Mouse (Mus musculus) central nervous system, embryonic 11.5 days (tissue): Measurements from ENCODE around the gene Ccdc57. TPM values are rescaled to one million over a fixed set of nuclear protein-coding genes. Genes with fewer than 3 reads are reported as not detected.

Experiments used
- polyA plus RNA-seq: library from polyadenylated mRNA; depleted of rRNA; stranded (reverse); fragments of >200 nt; gene quantifications from 2 replicates; pipeline ENCODE4 v1.2.3, GENCODE M21; 2012; rRNA removed

Gene Ccdc57
- 6.2 and 6.9 TPM in 2 replicates for polyA plus RNA-seq

DNA sequence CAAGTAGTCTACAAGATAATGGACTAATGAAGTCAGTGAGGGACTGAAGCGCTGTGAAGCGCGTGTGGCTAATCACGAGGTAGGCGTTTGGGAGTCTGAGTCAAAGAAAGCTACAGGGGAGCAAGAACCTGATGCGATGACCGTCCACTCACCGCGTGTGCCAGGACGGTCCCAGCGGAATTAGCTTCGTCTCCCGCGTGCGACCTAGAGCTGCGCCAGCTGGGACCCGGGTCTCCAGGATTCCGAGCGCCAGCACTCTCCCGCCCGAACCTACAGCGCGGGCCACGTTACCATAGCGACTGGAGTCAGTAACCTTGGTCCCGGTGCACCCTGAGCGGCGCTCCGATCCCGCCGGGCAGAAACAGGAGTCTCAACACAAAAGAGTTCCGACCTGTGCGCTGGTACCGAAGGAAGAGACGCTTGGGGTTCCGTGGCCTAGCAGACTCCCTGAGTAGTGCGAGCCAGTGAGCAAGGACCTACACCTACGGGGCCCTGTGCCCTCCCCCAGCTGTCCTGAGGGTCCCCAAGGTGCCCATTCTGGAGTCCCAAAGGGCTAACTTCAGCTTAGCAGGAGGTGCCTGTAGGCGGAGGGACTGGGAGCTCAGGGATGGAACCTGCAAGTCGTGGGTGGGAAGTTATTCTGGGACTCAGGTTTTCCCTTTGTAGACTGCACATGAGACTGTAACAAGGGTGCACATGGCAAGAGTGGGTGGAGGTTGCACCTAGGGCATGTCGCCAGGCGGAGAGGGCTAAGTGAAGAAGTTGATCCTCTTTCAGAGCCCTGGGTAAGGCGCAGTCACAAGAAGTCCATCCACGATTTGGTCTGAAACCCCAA lies at the start of gene Ccdc57:
Gene Ccdc57, minus strand, starts transcription at position 309 of the 835 bp plus-strand sequence.

GRCm38 (mm10) chr11:120948328-120948727 lies 15.7 kb upstream of the Ccdc57 start, which contains the start of gene Slc16a3:
Gene Slc16a3, plus strand, starts transcription at chr11:120948480.

DNA sequence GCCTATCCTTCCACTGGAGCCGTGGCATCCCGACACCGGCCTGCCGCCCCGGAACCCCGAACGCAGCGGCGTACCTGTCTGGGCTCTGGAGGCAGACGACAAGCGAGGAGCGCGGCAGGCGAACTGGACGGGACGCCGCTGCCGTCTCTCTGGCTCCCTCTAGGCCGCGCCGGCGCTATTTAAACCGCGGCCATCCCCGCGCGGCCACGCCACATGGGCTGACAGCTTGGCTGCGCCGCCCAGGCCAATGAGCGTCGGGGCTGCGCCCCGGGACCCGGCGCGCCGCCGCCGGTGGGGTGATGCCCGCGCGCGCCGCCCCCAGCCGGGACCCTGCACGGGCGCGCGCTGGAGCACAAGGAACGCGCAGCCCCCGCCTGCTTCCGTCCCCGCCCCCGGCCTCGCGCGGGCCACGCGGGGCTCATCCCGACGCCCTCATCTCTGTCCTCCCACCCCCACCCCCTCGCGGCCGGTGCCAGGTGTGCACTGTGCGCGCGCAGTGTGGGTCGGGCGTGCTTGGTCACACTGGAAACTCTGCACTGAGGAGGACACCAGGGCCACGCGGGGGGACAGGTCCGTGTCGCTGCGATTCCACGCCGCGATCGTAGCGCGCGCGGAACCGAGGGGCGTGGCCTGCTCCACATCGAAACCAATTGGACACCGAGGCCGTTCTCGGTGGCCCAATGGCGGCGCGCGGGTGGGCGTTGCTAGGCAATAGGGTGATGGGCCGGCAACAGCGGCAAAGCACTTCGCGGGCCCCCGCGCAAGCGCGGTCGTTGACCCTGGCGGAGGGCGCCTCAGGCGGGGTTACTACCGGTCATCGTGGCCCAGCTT lies 108.5 kb downstream of the Ccdc57 start, which contains the start of gene Fasn:
Gene Fasn, minus strand, starts transcription at position 592 of the 831 bp plus-strand sequence.

DNA sequence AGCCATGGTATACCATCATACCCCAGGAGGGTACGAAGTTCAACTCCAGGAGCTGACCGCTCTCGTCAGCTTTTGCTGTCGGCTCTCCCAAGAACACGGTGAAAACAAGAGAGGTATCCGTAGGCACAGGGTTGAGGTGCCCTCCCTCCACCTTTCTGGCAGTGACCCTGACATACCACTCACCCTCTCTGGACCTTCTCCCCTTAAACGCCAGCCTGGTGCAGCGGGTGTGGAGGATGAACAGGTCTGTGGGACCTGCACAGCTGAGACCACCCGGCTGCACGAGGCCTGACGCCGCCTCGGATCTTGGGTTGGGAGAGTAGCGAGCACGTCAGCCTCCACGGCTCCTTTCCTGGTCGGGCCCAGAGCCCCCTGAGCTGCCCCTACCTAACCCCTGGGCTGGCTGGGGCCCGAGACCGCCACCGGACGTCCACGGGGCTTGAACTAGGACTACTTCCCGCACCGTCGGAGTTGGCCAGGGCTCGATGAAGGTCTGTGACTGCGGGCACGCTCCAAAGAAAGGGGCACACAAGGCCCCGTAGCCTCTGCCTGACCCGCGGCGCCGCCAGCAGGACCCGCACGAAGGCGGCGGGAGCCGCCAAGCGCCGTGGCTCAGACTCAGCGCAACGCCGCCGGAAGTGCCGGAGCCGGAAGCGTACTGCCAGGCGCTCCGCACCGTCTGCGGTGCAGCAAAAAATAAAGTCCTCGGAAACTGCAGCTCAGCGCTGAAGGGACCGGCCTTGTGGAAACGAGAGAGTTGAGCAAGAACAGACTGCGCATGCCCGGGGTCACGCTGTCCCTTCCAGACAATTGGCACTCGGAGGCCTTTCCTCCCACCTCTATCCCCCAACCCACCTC lies 136.7 kb downstream of the Ccdc57 start, which contains the start of gene Dus1l:
Gene Dus1l, minus strand, starts transcription at position 648 of the 858 bp plus-strand sequence.

DNA sequence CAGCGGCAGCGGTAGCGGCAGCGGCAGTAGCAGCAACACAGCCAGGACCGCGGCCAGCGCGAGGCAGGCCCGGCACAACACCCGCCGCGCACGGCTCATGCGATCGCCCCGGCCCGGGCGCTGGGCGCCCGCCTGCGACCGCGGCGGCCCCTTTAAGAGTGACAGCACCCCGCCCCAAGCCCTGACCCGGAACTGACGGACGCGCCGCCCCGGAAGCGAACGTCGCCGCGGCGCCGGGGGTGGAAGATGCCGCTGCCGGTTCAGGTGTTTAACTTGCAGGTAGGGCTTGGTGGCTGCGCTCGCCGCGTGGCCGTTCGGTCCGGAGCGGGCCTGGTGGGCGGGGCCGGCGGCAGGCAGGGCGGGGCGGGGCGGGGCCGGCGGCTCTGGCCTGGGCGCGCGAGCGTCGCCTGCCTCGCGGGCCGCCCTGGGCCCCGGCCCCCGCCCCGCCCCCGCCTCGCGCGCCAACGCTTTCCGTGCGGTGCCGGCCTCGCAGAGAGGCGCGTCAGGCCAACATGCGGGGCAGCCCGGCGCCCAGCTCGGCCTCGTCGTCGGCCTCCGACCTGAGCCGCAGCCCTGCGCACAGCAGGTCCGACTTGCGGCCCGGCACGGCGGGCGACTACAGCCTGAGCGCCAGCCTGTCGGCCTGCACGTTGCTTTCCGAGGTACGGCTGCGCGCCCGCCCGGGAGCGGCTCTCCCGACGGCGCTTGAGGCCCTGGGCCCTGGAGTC lies 148.4 kb downstream of the Ccdc57 start, which contains the start of the genes Rfng and Gps1:
Gene Rfng, minus strand, starts transcription at position 144 of the 728 bp plus-strand sequence.
Gene Gps1, plus strand, starts transcription at position 209 of the 728 bp plus-strand sequence.

Other genes with a start within 250 kb of the Ccdc57 start
- 49.4 and 73.3 TPM in 2 replicates for gene Cenpx, start 219.1 kb downstream of the Ccdc57 start, polyA plus RNA-seq
- 68.5 and 84.3 TPM in 2 replicates for gene Lrrc45, start 218.9 kb downstream of the Ccdc57 start, polyA plus RNA-seq
- 63.0 and 69.7 TPM in 2 replicates for gene Rac3, start 211.4 kb downstream of the Ccdc57 start, polyA plus RNA-seq
- 11.3 and 14.7 TPM in 2 replicates for gene Dcxr, start 205.6 kb downstream of the Ccdc57 start, polyA plus RNA-seq
- gene Cbr2, start 200.8 kb downstream of the Ccdc57 start, polyA plus RNA-seq, result 0.55 and 2.0 TPM in 2 replicates
- 3.8 and 8.8 TPM in 2 replicates for gene Hmga1b, start 170.1 kb downstream of the Ccdc57 start, polyA plus RNA-seq
- 41.7 and 45.5 TPM in 2 replicates for gene Rfng, start 148.7 kb downstream of the Ccdc57 start, polyA plus RNA-seq
- gene Gps1, start 148.6 kb downstream of the Ccdc57 start, polyA plus RNA-seq, result 169 and 233 TPM in 2 replicates
- gene Dus1l, start 136.5 kb downstream of the Ccdc57 start, polyA plus RNA-seq, result 52.1 and 79.3 TPM in 2 replicates
- 227 and 256 TPM in 2 replicates for gene Fasn, start 108.3 kb downstream of the Ccdc57 start, polyA plus RNA-seq
- gene Slc16a3, start 15.6 kb upstream of the Ccdc57 start, polyA plus RNA-seq, result 41.4 and 41.9 TPM in 2 replicates
- gene Csnk1d, start 58.5 kb upstream of the Ccdc57 start, polyA plus RNA-seq, result 140 and 150 TPM in 2 replicates
- 0.10 TPM in 1 of 2 replicates, not detected in the other for gene Cd7, start 106.5 kb upstream of the Ccdc57 start, polyA plus RNA-seq
- gene Sectm1b, start 130.7 kb upstream of the Ccdc57 start, polyA plus RNA-seq, result 0.06 TPM in 1 of 2 replicates, not detected in the other
- gene Sectm1a, start 148.3 kb upstream of the Ccdc57 start, polyA plus RNA-seq, result 0.05 TPM in 1 of 2 replicates, not detected in the other
- 0.06 TPM in 1 of 2 replicates, not detected in the other for gene Tex19.2, start 185.8 kb upstream of the Ccdc57 start, polyA plus RNA-seq
- gene Tex19.1, start 213.3 kb upstream of the Ccdc57 start, polyA plus RNA-seq, result 0.02 and 0.15 TPM in 2 replicates
- gene Uts2r, start 227.4 kb upstream of the Ccdc57 start, polyA plus RNA-seq, result 0.48 TPM in 1 of 2 replicates, not detected in the other